Mouse (Mus musculus) olfactory bulb, adult 2 months (tissue): ENCODE data around the gene Ly86. TPM values are rescaled to one million over a fixed set of nuclear protein-coding genes. Genes with fewer than 3 reads are reported as not detected.

Experiments used
- H3K27ac ChIP-seq: fragments of 200-500 bp; 2 replicates; pipeline ENCODE4 v1.5.1; 2012; ENCODE audit warnings: low read depth, low read length; ENCODE audit not compliant: insufficient read depth
- H3K4me1 ChIP-seq: fragments of 200-500 bp; 2 replicates; pipeline ENCODE4 v1.6.1; 2012; ENCODE audit warnings: low read length; ENCODE audit not compliant: control insufficient read depth, insufficient read depth
- H3K4me3 ChIP-seq: fragments of 200-500 bp; 2 replicates; pipeline ENCODE4 v1.5.1; 2012; ENCODE audit warnings: mild to moderate bottlenecking, low read depth, low read length, moderate library complexity; ENCODE audit not compliant: insufficient read depth
- CTCF ChIP-seq: fragments of 200-500 bp; IDR thresholded peaks from 2 replicates; pipeline ENCODE4 v1.5.1; 2012; ENCODE audit warnings: low read depth, mild to moderate bottlenecking, low read length, moderate library complexity; ENCODE audit not compliant: insufficient read depth
- POLR2A ChIP-seq: fragments of 200-500 bp; IDR thresholded peaks from 2 replicates; pipeline ENCODE4 v1.6.1; 2012; ENCODE audit warnings: mild to moderate bottlenecking, low read depth, low read length, moderate library complexity; ENCODE audit not compliant: insufficient read depth
- WGBS: fragments of 180-500 bp; shearing (Covaris S2); methylation state at CpG from one replicate; pipeline ENCODE4 v1.1.7; 2018; 5-methylcytosine and 5-hydroxymethylcytosine counted together
- polyA plus RNA-seq: library from polyadenylated mRNA; stranded (reverse); fragments of >200 nt; gene quantifications from 2 replicates; pipeline ENCODE4 v1.2.4, GENCODE M21; 2012; ENCODE audit warnings: low replicate concordance; ENCODE audit not compliant: missing spikeins, insufficient read depth, insufficient read length

Ly86 gene
- polyA plus RNA-seq, 1 experiment: not detected

DNA sequence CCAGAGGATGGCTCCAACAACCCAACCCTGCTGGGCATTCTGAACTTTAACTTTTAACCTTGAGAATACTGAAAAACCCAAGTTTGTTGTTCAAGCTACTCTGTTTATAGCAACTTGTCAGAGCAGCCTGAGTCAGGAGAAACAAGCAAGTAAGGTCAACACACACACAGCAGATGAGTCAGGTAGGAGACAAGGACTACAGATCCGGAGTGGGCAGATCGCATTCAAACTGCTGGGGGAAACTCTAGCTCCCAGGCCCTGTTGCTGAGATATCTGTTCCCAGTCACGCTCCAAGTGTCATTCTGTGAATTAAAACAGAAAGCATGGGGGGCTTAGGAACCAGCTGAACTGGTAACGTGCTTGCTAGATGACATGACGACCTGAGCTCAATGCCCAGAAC, 4.0 kb downstream of the Ly86 start:
- WGBS: 87% methylated on average over 5 of the region's 5 CpGs

DNA sequence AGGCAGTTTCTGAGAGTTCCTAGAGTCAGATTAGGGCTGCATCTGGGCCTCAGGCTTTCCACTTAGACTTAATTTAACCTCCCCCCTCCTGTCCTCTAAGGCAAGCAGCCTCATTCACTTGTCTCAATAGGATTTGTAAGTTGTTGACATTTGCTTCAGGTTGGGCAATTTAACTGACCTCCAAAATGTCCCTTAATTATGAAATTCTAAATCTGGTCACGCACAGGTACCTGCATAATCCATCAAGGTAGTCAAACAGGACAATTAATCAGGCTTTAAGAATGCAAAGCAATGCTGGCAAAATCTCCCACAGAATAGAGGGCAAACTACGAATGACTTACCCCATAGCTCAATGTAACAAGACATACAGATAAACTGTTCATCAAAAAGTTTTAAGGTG, 8.0 kb downstream of the Ly86 start:
- WGBS: 87% methylated on average over 2 of the region's 2 CpGs
- Histone ChIP-seq H3K4me1 (no peaks in the 10 kb centered on the region; the same call in 1 of the 2 replicates), H3K27ac (no peak overlapping the region), H3K4me3 (no peak overlapping the region)
- TF ChIP-seq CTCF (no peak), POLR2A (no peak)

More for the DNA sequence above, 4.0 kb downstream of the Ly86 start:
- TF ChIP-seq POLR2A: no peak
- no peak for TF ChIP-seq CTCF
- H3K4me1 ChIP-seq: no peaks in the 10 kb centered on the region
- no peak overlapping the region for H3K4me3 ChIP-seq
- H3K27ac ChIP-seq: no peak overlapping the region

DNA sequence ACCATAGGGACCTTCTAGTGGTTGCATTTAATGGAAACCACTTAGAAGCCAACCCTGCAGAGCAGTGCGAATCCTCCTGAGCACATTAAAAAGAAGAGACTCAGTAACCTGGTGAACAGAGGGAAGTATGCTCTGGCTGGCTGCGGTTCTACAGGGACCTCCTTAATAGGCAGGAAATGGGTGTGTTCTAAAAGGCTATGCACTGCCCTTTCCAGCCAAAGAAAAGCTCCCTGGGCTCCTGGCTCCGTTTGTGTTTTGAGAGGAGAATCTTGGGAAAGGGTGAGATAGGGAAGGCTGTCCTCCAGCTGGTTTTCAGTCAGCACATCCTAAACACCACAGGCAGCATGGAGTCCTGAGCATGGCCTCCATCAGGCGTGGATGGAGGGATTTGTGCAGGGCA, 8.9 kb downstream of the Ly86 start:
- WGBS: 70% methylated on average over 4 of the region's 4 CpGs
- Histone ChIP-seq H3K4me1 (no peaks in the 10 kb centered on the region; the same call in 1 of the 2 replicates), H3K27ac (no peak overlapping the region), H3K4me3 (no peak overlapping the region)
- TF ChIP-seq POLR2A (no peak), CTCF (no peak)

DNA sequence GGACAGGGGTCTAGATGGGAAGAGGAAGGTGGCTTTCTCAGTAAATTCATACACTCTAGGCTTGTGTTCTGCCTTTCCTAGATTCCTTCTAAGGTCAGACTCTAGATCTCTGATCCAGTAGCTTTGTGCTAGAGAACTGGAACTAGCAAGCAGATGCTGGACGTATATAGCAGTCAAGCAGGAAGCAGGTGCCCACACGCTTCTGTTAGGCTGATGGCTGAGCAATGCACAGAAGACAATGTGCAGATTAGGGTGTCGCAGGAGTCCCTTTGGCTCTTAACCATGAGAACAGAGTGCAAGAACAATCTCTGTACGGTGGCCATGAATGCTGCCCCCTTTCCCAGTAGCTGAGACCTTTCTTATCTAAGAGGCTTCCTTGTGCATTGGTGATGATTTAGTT, 9.4 kb downstream of the Ly86 start:
- Histone ChIP-seq H3K4me3 (no peak overlapping the region), H3K4me1 (no peaks in the 10 kb centered on the region; the same call in 1 of the 2 replicates), H3K27ac (no peak overlapping the region)
- 92% methylated on average over 4 of the region's 4 CpGs for WGBS
- TF ChIP-seq POLR2A (no peak), CTCF (no peak)

DNA sequence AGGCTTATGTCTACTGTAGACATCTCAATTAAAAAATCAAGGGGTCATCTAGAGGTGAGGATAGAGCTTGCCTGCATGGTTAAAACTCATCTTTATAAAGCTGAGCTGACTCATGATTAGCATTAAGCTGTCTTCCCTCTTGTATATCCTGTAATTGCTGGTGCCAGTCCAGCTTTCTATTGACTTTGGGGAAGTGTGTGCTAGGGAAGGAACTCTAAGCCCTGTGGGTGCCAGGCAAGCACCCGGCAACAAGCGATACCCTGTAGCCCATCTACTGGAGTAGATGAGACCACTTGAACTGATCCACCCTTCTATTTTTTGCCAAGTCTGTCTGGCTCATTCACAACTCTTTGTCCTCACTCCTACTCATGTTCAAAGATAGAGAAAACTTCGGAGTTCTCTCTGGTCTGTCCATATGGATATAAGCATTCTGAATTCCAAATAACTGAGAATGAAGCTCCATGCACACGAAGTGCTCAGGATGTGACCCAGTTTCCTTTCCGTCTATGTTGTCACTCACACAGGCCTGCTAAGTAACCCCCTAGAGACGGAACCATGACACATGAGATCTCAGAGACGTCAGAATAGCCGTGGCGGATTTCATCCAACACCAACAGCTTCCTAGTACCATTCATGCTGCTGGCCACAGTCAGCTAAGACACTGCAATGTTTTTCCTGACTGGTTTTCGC, 10.8 kb downstream of the Ly86 start:
- no peak overlapping the region for H3K27ac ChIP-seq

DNA sequence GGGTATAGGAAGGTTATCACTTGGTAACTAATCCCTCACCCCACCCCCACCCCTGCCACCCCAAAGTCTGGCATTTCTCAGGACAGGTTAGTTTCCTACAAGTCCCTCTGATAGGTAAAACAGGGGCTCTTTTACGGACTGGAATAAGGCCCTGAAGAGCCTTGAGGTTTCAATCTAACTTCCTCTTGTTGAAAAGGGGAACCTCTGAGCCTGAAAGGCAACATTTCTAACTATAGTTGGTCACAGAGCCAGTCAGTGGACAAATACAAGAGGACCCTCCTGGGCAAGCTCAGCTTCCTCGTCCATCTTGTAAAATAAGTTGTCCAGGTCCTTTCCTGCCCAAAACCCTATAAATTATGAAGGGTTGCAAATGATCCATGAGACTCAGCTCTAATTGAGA, 11.5 kb downstream of the Ly86 start:
- 90% methylated on average over 2 of the region's 2 CpGs for WGBS
- Histone ChIP-seq H3K4me1 (no peaks in the 10 kb centered on the region; the same call in 1 of the 2 replicates), H3K4me3 (no peak overlapping the region), H3K27ac (no peak overlapping the region)
- TF ChIP-seq CTCF (no peak), POLR2A (no peak)

More for the DNA sequence above, 10.8 kb downstream of the Ly86 start:
- no peak for TF ChIP-seq CTCF
- TF ChIP-seq POLR2A: no peak
- Histone ChIP-seq H3K4me3 (no peak overlapping the region), H3K4me1 (no peaks in the 10 kb centered on the region; the same call in 1 of the 2 replicates)
- 89% methylated on average over 10 of the region's 10 CpGs for WGBS

DNA sequence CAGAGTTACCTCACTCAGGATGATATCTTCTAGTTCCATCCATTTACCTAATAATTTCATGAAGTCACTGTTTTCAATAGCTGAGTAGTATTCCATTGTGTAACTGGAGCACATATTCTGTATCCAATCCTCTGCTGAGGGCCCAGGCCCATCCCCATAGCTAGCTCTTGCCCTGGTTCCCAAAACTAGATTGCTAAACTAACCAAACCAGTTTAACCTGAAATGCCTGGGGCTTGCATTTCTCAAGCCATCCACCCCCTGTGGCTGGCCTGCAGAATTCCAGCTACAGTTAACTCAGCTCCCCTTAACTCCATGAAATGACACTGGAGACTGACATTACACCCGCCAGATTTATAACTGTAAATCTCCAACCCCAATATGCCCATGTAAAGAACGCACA, 13.1 kb downstream of the Ly86 start:
- Histone ChIP-seq H3K4me3 (no peak overlapping the region), H3K4me1 (no peaks in the 10 kb centered on the region; the same call in 1 of the 2 replicates), H3K27ac (no peak overlapping the region)
- TF ChIP-seq CTCF: no peak
- TF ChIP-seq POLR2A: no peak
- WGBS: 90% methylated on average over 2 of the region's 2 CpGs

DNA sequence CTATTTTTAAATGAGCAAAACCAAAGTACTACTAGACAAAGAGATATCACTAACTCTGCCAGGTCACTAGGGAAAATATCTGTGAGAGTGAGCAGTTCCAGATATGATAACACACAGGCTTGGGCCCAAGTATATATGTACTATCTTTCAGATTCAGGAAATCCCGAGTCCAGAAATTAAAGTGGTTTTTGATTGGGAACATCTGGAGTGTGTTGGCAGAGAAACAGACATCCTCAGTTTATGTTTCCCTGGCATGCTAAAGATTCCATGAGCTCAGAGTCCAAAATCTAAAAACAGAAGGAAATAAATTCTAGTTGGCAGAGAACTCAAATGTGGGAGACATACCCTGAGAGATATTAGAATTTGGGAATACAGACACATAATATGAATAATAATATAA, 16.2 kb downstream of the Ly86 start:
- H3K4me1 ChIP-seq: no peaks in the 10 kb centered on the region
- no peak overlapping the region for H3K27ac ChIP-seq
- H3K4me3 ChIP-seq: no peak overlapping the region
- WGBS: 52% methylated on average over 1 of the region's 1 CpGs
- TF ChIP-seq POLR2A (no peak), CTCF (no peak)

DNA sequence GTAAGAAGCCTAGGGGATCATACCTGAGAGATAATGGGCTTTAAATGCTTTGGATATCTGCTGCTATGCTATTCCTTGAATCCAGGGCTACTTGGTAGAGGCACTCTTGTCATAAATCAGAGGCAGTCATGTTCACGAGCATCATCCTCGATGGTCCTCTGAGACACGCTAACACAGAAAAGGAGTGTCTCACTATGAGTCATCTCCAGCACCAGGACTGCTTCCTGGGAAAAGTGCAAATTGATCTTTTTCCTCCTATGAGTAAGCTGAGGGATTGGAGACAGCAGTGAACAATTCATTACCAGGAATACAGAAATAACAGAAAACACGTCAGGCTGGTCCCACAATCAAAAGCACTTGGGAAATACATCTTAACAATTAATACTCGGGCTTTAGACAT, 19.3 kb downstream of the Ly86 start:
- 47% methylated on average over 5 of the region's 5 CpGs for WGBS
- TF ChIP-seq POLR2A: no peak
- no peak for TF ChIP-seq CTCF
- no peaks in the 10 kb centered on the region for H3K4me1 ChIP-seq
- H3K27ac ChIP-seq: no peak overlapping the region
- no peak overlapping the region for H3K4me3 ChIP-seq

DNA sequence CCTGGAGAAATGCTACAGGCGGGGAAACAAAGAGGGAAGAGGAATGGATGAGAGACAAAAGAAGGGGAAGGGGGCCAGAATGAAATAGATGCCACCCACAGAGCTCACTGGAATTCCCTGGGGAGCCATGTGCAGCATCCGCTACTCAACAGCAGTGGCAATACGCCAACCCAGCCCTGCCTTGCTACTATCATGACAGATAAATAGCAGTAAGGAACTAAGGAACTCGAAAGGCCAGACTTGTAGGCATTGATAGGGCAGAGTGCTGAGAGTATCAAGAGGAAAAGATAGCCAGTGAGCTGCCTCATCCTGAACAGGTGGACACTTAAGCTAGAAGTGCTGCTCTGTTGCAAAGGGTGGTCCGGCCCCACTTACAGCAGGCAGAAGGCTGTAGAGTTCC, 31.4 kb downstream of the Ly86 start:
- Histone ChIP-seq H3K4me1 (peaks cover 6% of the 10 kb centered on the region; the same call in 1 of the 2 replicates), H3K4me3 (no peak overlapping the region), H3K27ac (no peak overlapping the region)
- whole genome bisulfite sequencing: 49% methylated on average over 5 of the region's 5 CpGs
- TF ChIP-seq POLR2A (no peak), CTCF (no peak)
